Mouse (Mus musculus): ENCODE measurements at regions not wholly inside any gene's neighbourhood (a gene's known extent, or its start where the extent isn't known, plus 50 kb on each side); places are given as distances from the start of the nearest gene placed in this dataset.

DNA sequence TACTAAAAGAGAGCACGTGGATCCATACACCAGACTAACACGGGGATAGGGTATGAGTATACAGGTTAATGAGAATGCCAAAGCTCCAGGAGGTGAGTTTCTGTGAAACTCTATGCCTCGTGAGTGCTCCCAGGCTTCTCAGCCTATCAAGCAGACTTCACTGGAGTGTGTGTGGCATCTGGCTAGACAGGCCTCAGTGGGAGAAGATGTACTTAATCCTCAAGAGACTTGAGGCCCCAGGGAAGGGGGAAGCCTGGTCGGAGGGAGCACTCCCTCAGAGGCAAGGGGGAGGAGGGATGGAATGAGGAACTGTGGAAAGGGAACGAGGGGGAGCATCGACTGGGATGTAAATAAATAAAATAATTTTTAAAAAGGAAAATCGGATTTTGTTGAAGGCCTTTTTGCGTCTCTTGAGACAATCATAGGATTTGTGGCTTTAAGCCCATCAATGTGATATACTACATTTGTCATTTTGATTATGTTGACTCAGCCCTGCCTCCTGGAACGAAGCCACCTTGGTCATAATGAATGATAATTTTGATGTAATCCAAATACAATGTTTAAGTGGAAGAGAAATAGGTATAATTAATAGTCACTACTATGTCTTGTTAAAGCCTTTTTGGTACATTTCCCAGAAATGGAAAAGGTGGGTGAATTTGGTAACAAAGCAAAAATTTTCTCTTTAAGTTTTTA lies 62.4 kb downstream of the Erv3 start:
- no peak for TF ChIP-seq EP300 (IDR thresholded peaks at IDR 0.05; ENCODE audit: insufficient read depth, low read depth, low read length)
- no peak for TF ChIP-seq POLR2A (IDR thresholded peaks at IDR 0.05; ENCODE audit: insufficient read depth, low read depth, low read length)
